Mouse (Mus musculus) lung, postnatal 4 days (tissue): ENCODE data around the gene Nme6.
"Not testable (repeated sequence)": the region's sequence is repeated elsewhere in the genome, so short reads cannot be mapped to it uniquely, and the experiment has no call there.

Source experiments
- DNase-seq, 2 experiments: peaks; one replicate each; pipeline ENCODE4 v3.0.0; 2021

Nme6 gene

GRCm38 (mm10) chr9:109832391-109833087, at the start of gene Nme6:
TSS of gene Nme6 (plus strand) at chr9:109832749.
- DNase-seq, result peak; percentile 87 to 89

- DNase-seq, result not testable (repeated sequence)
Observed at GRCm38 (mm10) chr9:109790570-109790969, 42.0 kb upstream of the Nme6 start, which contains the start of gene Fbxw27. TSS of gene Fbxw27 (minus strand) at chr9:109790670.

- no peak for DNase-seq
Observed at GRCm38 (mm10) chr9:109795221-109795620, 37.3 kb upstream of the Nme6 start.

DNA sequence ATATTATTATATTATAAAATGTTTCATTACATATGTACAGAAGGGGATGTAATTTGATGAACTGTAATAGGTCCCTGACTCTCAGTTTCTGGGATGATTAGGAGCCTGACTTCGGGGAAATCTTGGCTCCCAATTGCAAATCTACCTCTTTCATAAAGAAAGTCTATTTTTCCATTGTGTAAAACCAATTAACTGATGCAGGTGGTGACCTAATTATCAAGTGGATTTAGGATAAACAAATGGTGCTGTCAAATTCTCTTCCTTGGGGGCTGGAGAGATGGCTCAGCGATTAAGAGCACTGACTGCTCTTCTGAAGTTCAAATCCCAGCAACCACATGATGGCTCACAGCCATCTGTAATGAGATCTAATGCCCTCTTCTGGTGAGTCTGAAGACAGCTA, 36.7 kb upstream of the Nme6 start:
- no peak for DNase-seq

- peak in 1 of 2 experiments; percentile 9 for DNase-seq
Observed at GRCm38 (mm10) chr9:109798051-109798450, 34.5 kb upstream of the Nme6 start.

- not testable (repeated sequence) for DNase-seq
Observed at GRCm38 (mm10) chr9:109805596-109805995, 27.0 kb upstream of the Nme6 start.

GRCm38 (mm10) chr9:109806260-109806659, 26.3 kb upstream of the Nme6 start:
- no peak for DNase-seq

DNA sequence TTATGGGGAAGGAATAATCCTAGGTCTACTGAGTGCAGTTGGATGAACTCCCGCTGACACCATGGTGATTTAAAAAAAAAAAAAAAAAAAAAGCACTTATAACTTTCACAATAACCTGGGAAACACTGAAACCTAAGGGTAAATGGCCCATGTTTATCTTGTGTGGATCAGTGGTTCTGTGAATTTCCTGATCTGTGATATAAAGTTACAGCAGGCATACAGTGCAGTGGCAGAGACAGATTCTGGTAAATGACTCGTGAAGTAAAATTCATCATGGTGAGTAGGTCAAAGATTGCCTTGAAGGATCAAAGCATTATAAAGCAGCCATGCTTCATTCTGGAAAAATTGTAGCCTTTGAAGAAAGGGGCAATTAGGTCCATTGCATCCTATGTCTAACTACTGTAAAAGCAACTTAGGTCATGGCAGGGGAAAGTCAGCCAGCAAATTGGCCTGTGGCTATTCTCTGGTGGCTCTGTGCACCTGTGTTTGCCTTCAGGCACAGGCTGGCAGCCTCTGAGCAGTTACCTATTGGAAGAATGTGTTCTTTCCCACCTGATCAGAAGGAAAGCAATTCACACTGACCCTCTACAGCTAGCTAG, 25.8 kb upstream of the Nme6 start:
- no peak for DNase-seq

- no peak for DNase-seq
Observed at GRCm38 (mm10) chr9:109807898-109808297, 24.7 kb upstream of the Nme6 start.

DNA sequence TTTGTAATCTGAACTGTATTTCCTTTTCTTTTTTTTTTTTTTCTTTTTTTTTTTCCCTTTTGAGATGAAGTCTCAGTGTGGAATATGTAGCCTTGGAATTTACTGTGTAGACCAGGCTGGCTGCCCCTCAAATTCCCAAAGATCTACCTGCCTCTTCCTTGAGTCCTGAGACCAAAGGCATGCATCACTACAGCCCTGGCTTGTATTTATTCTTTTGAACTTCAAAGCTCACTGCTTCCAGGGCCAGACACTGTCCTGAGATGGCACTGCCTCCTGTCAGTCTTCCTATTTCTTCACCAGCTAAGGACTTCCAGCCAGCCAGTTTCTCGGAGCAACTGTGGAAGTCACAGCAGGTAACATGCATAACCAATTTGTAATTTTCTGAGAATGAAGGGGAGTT, 20.6 kb upstream of the Nme6 start, which contains the start of gene Spink8:
Gene Spink8, plus strand, starts transcription at position 301 of the 400 bp plus-strand sequence.
- DNase-seq, result no peak

DNA sequence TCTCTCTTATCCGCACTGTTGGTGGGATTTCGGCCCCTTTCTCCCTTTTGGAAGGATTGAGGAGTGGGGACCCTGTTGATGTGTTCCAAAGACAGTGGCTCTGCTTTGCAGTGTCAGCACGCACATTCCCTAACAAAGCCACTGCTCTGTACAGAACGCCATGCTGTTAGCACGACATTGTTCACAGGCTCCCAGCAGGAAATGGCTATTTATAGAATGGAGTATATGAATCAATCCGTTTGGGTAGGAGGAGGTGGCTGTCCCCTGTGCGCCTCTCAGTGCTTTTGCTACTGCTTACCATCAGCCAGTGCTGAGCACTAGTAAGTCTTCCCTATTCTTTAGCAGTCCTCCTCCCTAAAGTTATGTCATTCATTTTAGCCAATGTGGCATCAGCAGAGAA, 19.1 kb upstream of the Nme6 start:
- DNase-seq, result no peak

DNA sequence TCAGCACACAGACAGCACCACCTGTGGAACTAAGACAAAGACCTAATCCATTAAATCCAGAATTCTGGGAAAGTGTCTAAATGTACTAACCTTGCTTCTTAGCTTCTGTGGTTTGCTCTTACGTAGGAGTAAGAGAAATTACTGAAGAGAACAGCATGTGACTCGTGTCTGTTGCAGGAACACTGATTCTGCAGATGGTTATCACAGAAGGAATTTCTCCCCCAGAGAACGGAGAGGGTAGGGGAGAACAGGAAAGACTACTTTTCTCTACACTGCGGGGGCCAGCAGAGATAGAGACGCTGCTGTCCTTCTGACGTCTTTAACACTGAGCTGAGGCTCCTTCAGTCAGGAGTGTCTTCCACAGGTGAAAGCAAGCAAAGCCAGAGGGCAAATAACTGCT, 16.2 kb upstream of the Nme6 start:
- no peak for DNase-seq

DNA sequence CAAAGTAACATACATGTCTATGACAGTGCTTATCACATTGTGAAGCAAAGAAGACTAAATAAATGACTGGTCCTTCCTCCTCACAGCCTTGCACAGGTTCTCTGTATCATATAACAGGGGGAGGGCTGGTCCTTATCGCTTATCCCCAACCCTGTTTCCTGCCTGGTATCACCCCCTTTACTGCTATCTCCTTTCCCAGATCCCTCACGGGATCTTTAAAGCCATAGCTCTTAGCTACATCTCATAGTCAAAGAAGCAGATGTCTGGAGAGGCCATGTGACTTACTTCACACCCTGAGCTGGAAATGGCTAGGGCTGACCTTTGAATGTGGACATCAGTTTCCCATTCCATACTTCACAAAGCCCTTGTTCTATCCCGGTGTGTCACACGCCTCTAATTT, 6.8 kb upstream of the Nme6 start:
- DNase-seq, result no peak

DNA sequence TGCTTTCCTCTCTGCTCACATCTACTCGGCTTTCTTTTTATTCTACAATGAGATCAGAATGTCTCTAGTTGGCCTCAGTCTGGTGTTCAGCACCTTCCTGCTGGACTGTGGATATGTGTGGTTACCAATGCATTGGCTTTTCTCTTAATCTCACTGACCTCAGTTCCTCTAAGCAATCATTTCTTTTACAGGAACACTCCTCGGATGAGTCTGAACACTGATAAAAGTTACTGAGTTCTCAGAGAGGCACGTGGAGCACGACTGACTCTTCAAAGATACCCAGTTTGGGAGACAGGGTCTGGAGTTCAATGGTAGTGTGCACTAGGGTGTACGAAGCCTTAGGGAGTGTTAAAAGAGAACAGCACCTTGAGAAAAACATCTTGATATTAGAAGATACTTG, 6.4 kb upstream of the Nme6 start:
- no peak for DNase-seq

GRCm38 (mm10) chr9:109833088-109833412, 501 bp downstream of the Nme6 start:
- DNase-seq, result no peak

- DNase-seq, result peak; percentile 64 to 86
Observed at GRCm38 (mm10) chr9:109849312-109849758, 16.8 kb downstream of the Nme6 start, which contains the start of gene Camp. TSS of gene Camp (minus strand) at chr9:109849617.

DNA sequence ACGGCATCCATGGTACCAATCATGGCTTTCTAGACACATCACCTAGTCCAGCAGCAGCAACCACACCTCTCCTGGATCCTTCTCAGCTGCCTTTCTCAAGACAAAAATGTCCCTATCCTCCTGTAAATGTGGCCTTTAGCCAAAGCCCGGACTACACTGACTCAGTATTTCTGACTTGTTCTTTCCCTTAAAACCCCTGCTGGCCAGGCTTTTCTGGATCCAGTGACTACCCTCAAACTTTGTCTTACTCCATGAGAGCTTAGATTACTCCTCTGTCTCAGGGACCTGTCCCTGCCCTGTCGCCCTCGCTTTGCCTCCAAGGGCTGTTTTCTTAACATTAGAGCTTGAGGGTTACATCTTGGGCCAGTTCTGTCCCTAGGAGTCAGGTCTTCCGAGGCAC, 17.6 kb downstream of the Nme6 start:
- DNase-seq, result no peak

- DNase-seq, result no peak
Observed at GRCm38 (mm10) chr9:109854341-109854740, 21.8 kb downstream of the Nme6 start.

- DNase-seq, result no peak
Observed at GRCm38 (mm10) chr9:109855947-109856346, 23.4 kb downstream of the Nme6 start.

DNA sequence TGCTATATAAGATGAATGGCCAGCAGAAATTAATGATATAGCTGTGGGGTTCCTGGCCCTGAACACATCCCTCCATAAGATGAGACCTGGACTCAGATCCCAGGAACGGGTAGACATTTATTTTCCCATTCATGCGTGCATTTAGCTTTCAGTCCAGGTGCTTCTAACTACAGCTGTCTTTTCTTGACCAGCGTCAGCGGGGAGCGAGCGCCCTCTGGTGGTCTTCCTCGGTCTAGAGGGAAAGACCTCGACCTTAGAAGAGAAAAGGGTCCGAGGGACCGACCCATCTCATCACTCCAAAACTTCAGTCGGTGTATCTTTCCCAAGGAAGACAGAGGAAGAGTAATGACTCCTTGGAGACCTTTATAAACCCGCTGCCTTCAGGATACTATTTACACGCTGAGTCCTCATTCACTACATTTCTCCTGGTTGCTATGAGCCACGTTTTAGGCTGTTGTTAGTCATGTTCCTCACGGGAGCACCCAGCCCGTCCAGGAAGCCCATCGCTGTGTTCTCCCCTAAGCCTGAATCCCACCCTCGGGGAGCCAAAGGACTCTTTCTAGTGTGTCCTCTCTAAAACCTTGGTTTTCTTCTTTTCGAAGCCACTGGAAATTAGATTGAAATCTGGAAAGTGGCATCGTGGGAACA, 30.0 kb downstream of the Nme6 start:
- DNase-seq, result peak; percentile 60 to 80

DNA sequence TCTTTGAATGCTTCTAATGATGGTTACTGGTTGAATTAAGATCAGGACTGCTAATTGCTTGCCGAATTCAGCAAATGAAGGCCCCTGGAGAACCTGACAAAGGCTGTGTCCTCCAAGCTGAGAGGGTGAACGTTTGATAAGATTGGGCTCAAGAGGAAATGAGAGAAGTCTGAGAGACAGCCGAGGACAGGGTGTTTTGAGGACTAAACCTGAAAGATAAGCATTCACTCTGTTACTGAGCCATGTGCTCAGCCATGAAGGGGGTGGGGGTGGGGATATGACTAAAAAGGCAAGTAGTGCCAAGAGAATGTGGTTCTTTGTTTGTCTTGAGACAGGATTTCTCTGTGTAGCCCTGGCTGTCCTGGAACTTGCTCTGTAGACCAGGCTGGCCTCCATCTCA, 30.5 kb downstream of the Nme6 start:
- no peak for DNase-seq

GRCm38 (mm10) chr9:109866218-109866617, 33.7 kb downstream of the Nme6 start:
- DNase-seq, result no peak

DNA sequence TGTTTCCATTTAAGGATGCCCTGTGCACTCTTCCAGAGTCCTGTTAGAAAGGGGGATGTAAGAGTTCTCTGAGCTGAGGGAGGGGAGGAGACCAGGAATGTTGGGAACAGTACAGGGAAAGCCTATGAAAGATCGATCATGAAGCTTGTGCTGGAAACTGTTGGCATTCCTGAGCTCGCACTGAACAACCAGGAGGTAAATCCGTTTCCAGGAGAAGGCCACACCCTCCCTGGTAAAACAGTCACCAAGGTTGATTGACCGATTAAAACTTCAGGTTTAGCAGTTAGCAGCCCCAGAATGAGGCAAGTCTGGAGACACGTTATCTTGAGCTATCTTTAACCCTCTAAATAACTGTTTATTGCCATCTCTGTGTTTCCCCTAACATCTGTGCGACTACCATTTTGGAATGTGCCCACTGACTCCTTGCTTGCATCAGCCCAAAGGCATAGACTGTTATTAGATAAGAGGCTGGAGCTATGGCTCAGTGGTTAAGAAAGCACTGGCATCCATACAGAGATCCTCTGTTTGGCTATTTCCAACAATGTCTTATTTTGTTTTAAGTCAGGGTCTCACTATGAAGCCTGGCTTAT, 38.5 kb downstream of the Nme6 start:
- DNase-seq, result no peak
